Mouse (Mus musculus): Measurements from ENCODE around the gene Schip1. TPM values are rescaled to one million over a fixed set of nuclear protein-coding genes. Genes with fewer than 3 reads are reported as not detected.

Schip1 gene
- total RNA-seq, 2 experiments from 2014 or later = 3.3 to 5.0 TPM

DNA sequence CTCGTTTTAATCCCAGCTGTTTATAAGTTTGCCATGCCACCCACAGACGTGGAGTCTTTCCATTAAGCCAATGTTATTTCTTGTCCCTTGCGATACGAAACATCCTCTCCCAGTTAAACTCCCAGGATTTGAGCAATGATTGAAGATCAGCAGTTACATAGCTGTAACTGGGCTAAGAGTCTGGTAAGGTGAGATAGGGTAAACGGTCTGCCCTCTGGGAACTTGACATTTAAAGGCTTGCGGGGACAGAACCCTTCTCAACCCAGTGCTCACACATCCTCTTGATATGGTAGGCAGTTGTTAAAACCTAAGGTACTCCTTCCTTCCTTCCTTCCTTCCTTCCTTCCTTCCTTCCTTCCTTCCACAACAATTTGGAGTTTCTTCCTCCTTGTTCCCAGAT is 431.9 kb downstream of the Schip1 start:
- peak; percentile 10; the same call in 1 of the 2 replicates for ATAC-seq (replicated peaks; ENCODE audit: poor library complexity)

DNA sequence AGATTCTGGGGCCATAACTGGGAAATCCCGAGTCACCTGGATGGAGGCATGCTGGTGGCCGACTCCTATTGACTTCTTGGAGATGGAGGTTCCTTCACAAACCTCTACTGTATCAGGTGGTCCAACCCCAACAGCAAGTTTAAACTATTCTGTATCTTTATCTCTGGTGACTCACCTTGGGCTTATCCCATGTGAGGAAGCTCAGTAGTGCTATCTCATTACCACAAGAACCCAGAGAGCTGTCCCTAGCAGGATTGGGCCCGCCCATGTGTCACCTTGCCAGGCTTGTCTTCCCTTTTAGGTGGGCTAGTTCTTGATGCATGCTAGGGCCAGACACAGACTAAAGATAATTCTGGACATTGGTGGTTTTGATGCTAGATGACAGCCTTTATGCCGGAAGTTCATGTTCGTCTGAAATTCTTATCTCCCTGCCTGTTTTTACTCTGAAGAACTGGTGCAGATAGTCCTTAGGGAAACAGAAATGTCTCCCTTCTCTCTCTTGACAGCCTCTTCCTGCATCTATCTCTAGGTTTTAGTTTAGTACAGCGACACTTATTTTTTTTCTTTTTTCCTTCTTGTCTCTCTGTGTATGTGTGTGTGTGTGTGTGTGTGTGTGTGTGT is 435.0 kb downstream of the Schip1 start:
- peak; percentile 78 for ATAC-seq (replicated peaks; ENCODE audit: poor library complexity)

- no peak for ATAC-seq (replicated peaks; ENCODE audit: poor library complexity)
These were observed 440.2 kb downstream of the Schip1 start for GRCm38 (mm10) chr3:68504838-68505237.

GRCm38 (mm10) chr3:68506769-68507318 is 442.2 kb downstream of the Schip1 start:
- no peak for ATAC-seq (replicated peaks; ENCODE audit: poor library complexity)

DNA sequence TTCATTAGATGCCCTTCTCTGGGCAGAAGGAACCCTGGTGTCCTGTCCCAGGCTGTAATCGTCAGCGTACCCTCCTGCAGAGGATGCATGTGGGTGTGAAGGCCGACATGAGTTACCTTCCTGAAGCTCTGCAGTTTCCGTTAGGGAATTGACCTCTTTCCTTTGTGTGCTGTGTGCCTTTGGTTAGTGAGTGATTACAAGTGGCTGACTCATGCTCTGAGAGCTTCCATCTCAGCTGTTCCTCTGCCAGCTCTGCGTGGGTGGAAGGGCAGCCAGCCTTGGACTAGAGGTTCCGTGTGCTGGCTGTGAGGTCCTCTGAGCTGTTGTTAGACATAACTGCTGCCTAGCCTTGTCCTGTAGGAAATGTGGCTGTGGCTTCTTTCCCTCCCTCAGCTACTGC is 444.0 kb downstream of the Schip1 start:
- peak; percentile 59 for ATAC-seq (replicated peaks; ENCODE audit: poor library complexity)

- peak; percentile 90 for ATAC-seq (replicated peaks; ENCODE audit: poor library complexity)
These were observed 446.3 kb downstream of the Schip1 start for GRCm38 (mm10) chr3:68510872-68511271.

DNA sequence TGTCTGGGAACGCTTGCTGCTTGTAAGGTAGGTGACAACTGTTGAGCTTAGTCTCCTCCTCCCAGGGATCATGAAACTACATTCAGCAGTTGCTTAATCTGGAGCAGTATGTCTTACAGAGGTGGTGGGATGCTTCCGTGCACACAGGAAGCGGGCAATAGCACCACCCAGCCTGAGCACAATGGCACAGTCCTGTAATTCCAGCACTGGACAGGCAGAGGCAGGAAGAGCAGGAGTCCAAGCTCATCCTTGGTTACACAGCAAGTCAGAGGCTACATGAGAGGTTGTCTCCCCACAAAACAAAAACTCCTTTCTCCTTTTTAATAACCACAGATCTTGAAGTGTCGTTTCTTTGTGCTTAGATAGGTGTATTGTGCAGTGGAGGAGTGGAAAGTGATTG is 447.1 kb downstream of the Schip1 start:
- no peak for ATAC-seq (replicated peaks; ENCODE audit: poor library complexity)

DNA sequence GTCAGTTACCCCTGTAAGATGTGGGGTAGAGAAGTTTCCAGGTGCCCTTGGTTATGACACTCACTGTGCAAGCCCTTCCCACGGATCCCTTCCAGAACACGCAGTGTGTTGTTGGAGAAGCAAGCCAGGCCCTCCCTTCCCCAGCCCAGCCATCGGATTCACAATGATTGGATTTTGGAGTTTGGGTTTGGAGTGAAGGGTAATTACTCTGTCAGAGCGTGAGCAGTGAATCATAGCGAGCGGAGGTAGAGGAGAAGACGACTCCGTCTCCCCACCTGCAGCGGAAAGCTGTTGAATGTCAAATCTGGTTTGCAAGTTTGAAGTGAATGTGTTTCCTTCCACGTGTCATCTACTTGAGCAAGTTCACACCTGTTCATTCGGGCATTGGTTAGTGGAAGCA is 447.7 kb downstream of the Schip1 start:
- ATAC-seq (replicated peaks; ENCODE audit: poor library complexity) = no peak

- no peak for ATAC-seq (replicated peaks; ENCODE audit: poor library complexity)
These were observed 448.9 kb downstream of the Schip1 start for GRCm38 (mm10) chr3:68513340-68514119.

DNA sequence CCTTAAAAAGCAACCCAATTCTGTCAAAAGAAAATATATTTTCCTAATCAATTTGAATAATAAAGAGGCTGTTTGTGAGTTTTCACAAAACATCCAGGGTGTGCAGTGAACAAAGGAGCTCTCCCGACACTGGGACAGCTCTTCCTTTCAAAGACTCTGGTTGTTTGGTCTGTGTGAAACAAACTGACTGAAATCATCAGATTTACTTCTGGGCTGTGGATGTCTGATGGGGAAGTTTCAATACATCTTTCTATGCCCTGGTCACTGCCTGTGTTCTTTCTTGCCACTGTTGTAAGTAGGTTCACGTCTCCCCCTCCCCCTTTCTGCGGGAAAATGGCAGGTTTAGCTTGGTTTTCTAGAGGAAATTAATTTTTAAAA is 449.5 kb downstream of the Schip1 start:
- ATAC-seq (replicated peaks; ENCODE audit: poor library complexity) = no peak

DNA sequence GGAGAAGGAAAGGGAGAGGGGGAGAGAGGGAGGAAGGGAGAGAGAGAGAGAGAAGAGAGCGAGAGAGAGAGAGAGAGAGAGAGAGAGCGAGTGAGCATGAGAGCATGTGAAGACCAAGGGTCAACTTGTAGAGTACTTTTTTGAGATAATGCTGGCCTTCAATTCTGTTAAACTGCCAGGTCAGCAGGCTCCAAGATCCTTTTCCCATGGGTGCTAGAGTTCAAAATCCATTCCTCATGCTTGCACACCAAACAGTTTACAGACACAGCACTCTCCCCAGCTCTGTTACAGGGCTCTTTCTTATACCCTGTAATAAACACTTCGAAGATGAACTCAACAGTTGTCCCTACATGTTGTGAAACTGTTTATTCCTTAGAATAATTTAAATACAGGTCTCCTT is 450.1 kb downstream of the Schip1 start:
- no peak for ATAC-seq (replicated peaks; ENCODE audit: poor library complexity)

GRCm38 (mm10) chr3:68516393-68517081 is 451.9 kb downstream of the Schip1 start:
- no peak for ATAC-seq (replicated peaks; ENCODE audit: poor library complexity)

DNA sequence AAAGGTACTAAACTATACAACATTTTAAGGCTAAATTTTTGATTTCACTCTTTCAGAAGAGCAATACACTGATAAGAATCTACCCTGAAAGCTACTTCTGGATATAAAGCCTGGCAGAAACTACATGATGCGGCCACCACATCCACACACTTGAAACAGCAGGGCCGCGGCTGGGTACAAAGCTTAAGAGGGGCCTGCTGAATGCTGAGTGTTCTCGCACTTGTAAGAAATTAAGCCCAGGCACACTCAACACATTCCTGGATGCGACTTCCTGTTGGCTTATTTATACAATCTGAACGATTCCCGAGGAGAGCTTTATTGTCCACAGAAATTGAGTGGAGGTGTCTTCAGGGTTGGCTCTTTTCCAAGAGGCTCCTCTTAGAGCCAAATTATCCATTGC is 452.6 kb downstream of the Schip1 start:
- ATAC-seq (replicated peaks; ENCODE audit: poor library complexity) = no peak

- no peak for ATAC-seq (replicated peaks; ENCODE audit: poor library complexity)
These were observed 453.4 kb downstream of the Schip1 start for GRCm38 (mm10) chr3:68518041-68518440.

- ATAC-seq (replicated peaks; ENCODE audit: poor library complexity) = no peak
These were observed 454.0 kb downstream of the Schip1 start for GRCm38 (mm10) chr3:68518586-68518985.

- no peak for ATAC-seq (replicated peaks; ENCODE audit: poor library complexity)
These were observed 460.8 kb downstream of the Schip1 start for GRCm38 (mm10) chr3:68525361-68525878.

DNA sequence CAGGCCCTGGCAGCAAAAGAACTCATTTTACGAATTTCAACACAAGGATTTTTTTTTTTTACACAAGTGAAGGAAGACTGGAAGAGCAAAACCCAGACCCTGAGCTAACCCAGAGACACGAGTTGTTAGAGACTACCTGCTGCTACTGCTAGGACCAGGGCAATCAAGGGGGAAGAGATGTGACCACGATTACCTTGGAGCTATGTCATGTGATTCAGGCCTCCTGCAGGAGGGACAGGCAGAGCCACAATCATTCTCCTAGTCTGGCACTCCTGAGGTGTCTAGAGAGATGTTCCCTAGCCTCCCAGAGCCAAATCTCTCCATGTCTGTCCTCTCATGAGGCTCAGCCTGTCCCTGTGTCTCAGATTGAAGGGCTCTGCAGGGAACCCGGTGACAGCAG is 461.8 kb downstream of the Schip1 start:
- ATAC-seq (replicated peaks; ENCODE audit: poor library complexity) = no peak

DNA sequence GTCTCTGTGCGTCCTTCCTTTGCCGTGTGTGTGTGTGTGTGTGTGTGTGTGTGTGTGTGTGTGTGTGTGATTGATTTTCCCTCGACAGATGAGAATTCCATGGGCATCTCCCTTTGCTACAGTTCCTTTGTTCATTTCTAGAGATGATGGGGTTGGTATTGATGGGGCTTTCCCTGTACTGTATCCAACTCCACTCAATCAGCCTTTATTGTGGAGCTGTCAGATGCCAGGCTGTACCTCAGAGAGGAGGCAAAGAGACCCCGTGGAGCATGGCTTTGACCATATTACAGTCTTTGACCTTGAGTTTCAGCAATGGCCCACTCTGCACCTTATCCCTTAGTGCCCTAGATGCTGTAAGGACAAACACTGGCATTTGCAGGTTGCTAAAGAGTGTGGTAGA is 462.6 kb downstream of the Schip1 start:
- ATAC-seq (replicated peaks; ENCODE audit: poor library complexity) = no peak

DNA sequence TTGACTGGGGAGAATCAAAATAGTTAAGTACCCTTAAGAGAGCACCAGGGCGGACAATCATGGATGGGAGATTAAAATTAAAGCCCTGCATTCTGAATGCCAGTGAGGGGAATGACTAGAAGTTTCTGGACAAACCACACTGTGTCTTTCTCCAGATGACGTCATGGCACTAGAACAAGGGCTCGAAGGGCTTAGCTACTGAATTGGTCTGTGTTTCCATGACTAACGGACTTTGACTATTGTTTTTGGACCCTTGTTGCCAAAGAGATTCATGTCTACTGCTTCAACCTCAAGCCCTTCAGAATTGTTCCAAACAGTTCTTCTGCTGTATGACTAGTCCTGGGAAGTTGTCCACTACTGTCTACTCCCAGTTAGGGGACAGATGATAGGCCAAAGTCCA is 467.3 kb downstream of the Schip1 start:
- ATAC-seq (replicated peaks; ENCODE audit: poor library complexity) = no peak

DNA sequence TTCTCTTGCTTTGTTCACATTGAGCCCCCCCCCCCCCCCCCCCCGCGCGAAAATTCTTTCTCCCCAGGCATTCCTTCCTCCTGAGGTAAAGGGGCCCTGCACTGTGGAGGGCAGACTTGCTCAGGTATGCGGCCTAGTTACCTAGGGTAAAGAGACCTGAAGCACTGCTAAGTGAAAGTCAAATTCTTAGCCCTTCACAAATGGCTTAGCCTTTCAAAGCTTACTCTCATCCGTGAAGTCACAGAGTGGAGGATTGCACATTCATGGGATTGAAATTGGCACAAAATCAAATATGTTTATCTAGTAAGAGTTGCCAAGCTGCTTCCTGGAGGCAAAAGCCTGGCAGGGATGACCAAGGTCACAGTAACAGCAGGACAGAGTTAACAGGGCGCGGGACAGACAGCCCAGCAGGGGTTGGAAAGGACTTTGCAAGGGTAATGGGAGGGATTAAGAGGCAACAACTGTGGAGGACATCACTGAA is 470.0 kb downstream of the Schip1 start:
- no peak for ATAC-seq (replicated peaks; ENCODE audit: poor library complexity)

GRCm38 (mm10) chr3:68535160-68535728 is 470.6 kb downstream of the Schip1 start:
- ATAC-seq (replicated peaks; ENCODE audit: poor library complexity) = no peak

Measured in megakaryocyte progenitor cell, adult 5-6 weeks (primary cell).